Mouse (Mus musculus) leukemia stem cell, adult 10-12 weeks (primary cell): ENCODE results near the gene Arf6. TPM values are rescaled to one million over a fixed set of nuclear protein-coding genes. Genes with fewer than 3 reads are reported as not detected.

Experiments
- polyA plus RNA-seq: library from polyadenylated mRNA; stranded (reverse); fragments of >175 nt; gene quantifications from 2 replicates; pipeline ENCODE4 v1.2.3, GENCODE M21; 2012; ENCODE audit warnings: low replicate concordance

The Arf6 gene
- polyA plus RNA-seq = 154 and 263 TPM in 2 replicates

GRCm38 (mm10) chr12:69371854-69372671 is at the start of gene Arf6, which contains the start of gene Gm9887:
TSS of gene Arf6 (plus strand) at chr12:69372150.
TSS of gene Gm9887 (minus strand) at chr12:69372458.

DNA sequence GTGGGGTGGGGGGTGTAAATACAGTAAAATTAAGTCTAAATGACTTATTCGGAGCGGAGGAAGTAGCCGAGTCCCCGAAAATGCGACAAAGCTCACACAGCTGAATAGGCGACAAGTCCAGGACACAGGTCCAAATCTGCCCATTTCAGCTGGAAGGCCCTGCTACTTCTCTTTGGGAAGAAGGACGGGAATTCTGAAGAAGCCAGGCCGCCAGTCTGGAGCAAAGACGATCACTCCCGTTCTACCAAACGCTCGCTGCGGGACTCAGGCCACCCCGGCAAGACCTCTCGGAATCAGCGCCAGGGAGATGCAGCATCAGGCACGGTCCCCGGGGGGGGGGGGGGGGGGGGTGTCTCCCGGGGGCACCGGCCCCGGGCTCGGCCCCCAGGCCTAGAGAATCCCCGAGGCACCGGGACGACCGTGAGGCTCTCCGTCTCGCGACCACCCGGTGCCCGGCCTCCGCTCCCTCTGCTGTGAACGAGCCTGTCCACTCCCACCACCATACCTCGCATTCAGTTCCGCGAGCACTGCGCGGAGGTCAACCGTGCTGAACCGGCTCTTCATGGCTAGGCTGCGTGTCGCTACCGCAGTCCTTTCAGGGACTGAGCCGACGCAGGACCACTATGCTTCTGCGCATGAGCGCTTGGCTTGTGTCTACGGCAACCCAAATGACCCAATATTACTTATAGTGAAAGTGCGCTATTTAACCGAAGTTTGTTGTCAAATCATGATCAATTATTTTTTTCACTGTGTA is 15.2 kb upstream of the Arf6 start, which contains the start of gene Nemf:
Nemf (minus strand) TSS at position 620 of the 754 bp plus-strand sequence.

Other genes with a start within 250 kb of the Arf6 start
- 92.0 and 1,522 TPM in 2 replicates for gene Rps29, start 213.0 kb upstream of the Arf6 start, polyA plus RNA-seq
- 22.6 and 48.7 TPM in 2 replicates for gene Lrr1, start 203.3 kb upstream of the Arf6 start, polyA plus RNA-seq
- gene Rpl36al, start 188.1 kb upstream of the Arf6 start, polyA plus RNA-seq = 11.9 and 18.6 TPM in 2 replicates
- 28.6 and 38.7 TPM in 2 replicates for gene Mgat2, start 188.0 kb upstream of the Arf6 start, polyA plus RNA-seq
- gene Gm49383, start 175.0 kb upstream of the Arf6 start, polyA plus RNA-seq = 40.9 and 59.1 TPM in 2 replicates
- gene Dnaaf2, start 173.7 kb upstream of the Arf6 start, polyA plus RNA-seq = 1.8 and 3.2 TPM in 2 replicates
- not detected in 2 replicates for gene Gm49384, start 167.9 kb upstream of the Arf6 start, polyA plus RNA-seq
- 26.3 and 30.7 TPM in 2 replicates for gene Pole2, start 144.0 kb upstream of the Arf6 start, polyA plus RNA-seq
- 0.97 and 3.3 TPM in 2 replicates for gene Klhdc1, start 131.0 kb upstream of the Arf6 start, polyA plus RNA-seq
- 30.8 and 40.4 TPM in 2 replicates for gene Klhdc2, start 75.5 kb upstream of the Arf6 start, polyA plus RNA-seq
- gene Nemf, start 15.0 kb upstream of the Arf6 start, polyA plus RNA-seq = 0.83 and 2.7 TPM in 2 replicates
- 2.3 and 2.6 TPM in 2 replicates for gene Gm9887, start 308 bp downstream of the Arf6 start, polyA plus RNA-seq
- gene Vcpkmt, start 210.9 kb downstream of the Arf6 start, polyA plus RNA-seq = 9.0 and 9.2 TPM in 2 replicates